Mouse (Mus musculus) midbrain, postnatal 0 days (tissue): ENCODE measurements around the gene Adam12. TPM values are rescaled to one million over a fixed set of nuclear protein-coding genes. Genes with fewer than 3 reads are reported as not detected.

Experiments
- ATAC-seq: fragments of 200-750 bp; cut with Nextera tagmentation; 2 replicates; pipeline ENCODE4 v1.8.0; 2017; ENCODE audit warnings: moderate number of reproducible peaks, mild to moderate bottlenecking, moderate TSS enrichment, moderate library complexity; ENCODE audit not compliant: low FRiP score
- DNase-seq: peaks from one replicate; pipeline ENCODE4 v3.0.0-alpha.2; 2015; ENCODE audit warnings: low spot score
- H3K27ac ChIP-seq: fragments of 300-500 bp; sonication (generic); 2 replicates; pipeline ENCODE4 v1.5.1; 2014; ENCODE audit warnings: low read depth, mild to moderate bottlenecking, low read length, mixed read lengths
- H3K27me3 ChIP-seq: fragments of 300-500 bp; sonication (generic); 2 replicates; pipeline ENCODE4 v1.6.1; 2014; ENCODE audit warnings: low read length, control low read depth, mixed read lengths; ENCODE audit not compliant: insufficient read depth
- H3K36me3 ChIP-seq: fragments of 300-500 bp; sonication (generic); 2 replicates; pipeline ENCODE4 v1.6.1; 2014; ENCODE audit warnings: low read length, control low read depth, mixed read lengths; ENCODE audit not compliant: insufficient read depth
- H3K4me1 ChIP-seq: fragments of 300-500 bp; sonication (generic); 2 replicates; pipeline ENCODE4 v1.6.1; 2014; ENCODE audit warnings: mild to moderate bottlenecking, control low read depth, antibody characterized with exemption, low read length, mixed read lengths; ENCODE audit not compliant: insufficient read depth
- H3K4me2 ChIP-seq: fragments of 300-500 bp; sonication (generic); 2 replicates; pipeline ENCODE4 v1.6.1; 2014; ENCODE audit warnings: low read depth, mild to moderate bottlenecking, low read length, mixed read lengths; ENCODE audit not compliant: poor library complexity, severe bottlenecking
- H3K4me3 ChIP-seq: fragments of 300-500 bp; sonication (generic); 2 replicates; pipeline ENCODE4 v1.5.1; 2014; ENCODE audit warnings: low read depth, mild to moderate bottlenecking, low read length, moderate library complexity
- H3K9ac ChIP-seq: fragments of 300-500 bp; sonication (generic); replicated peaks from 2 replicates; pipeline ENCODE4 v1.6.1; 2014; ENCODE audit warnings: mild to moderate bottlenecking, low read length, moderate library complexity, mixed read lengths; ENCODE audit not compliant: poor library complexity, severe bottlenecking
- H3K9me3 ChIP-seq: fragments of 300-500 bp; sonication (generic); 2 replicates; pipeline ENCODE4 v1.6.1; 2016; ENCODE audit warnings: low read length, control low read depth
- CTCF ChIP-seq: IDR thresholded peaks from 2 replicates; pipeline ENCODE4 v1.5.1; 2016; ENCODE audit warnings: antibody characterized with exemption, mild to moderate bottlenecking
- WGBS: fragments of 180-500 bp; shearing (Covaris S2); extraction: QIAGEN DNeasy Blood & Tissue Kit; methylation state at CpG from one replicate; pipeline ENCODE4 v1.1.7; 2014; 5-methylcytosine and 5-hydroxymethylcytosine counted together
- polyA plus RNA-seq: library from polyadenylated mRNA; unstranded; fragments of >200 nt; fragmentation: Nextera tagmentation; extraction: Ambion mirVana; gene quantifications from 2 replicates; pipeline ENCODE4 v1.2.1, GENCODE M21; 2015
- total RNA-seq: library from RNA; depleted of rRNA; stranded (reverse); fragments of >200 nt; gene quantifications from 2 replicates; pipeline ENCODE4 v1.2.3, GENCODE M21; 2014

Adam12 gene
- total and polyA plus RNA-seq, 2 experiments from 2014 or later = 3.5 to 12.8 TPM

DNA sequence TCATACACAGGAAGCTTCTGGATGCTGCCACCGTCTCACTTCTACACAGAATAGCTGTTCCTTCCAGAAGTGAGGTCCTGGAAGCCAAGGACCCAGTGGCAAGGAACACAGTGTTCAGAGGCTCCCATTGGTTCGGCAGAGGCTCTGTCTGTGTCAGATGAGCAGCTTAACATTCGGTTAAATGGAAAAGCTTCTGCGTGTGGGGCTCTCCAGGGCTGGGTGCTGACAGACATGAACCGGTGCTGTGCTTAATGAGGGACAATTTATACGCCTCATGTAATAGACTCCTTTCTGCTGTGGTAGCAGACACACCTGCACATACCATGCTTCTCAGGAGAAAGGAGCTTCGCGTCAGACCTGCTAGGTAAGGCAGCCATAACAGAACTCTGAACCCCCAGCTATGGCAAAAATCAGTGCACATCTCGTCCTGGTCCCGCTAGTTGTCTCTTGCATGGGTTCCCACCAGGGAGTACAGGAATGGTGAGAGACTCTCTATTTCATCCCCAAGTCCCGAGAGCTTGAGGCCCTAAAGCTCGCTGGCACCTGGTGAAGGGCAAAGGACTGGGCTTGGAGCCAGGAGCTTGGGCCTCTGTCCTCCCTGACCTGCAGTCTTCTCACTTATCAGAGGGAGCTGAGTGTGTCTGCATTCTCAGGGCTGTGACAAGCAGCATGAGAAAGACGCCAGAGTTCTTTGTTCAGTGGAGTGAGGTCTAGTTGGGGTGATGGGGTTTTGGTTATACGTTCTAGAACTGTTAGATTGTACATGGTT, 280.0 kb downstream of the Adam12 start:
- Histone ChIP-seq H3K9me3 (no peaks in the 10 kb centered on the region), H3K27me3 (no peaks in the 10 kb centered on the region), H3K4me3 (no peak overlapping the region), H3K36me3 (no peaks in the 10 kb centered on the region), H3K4me1 (no peaks in the 10 kb centered on the region), H3K27ac (no peak overlapping the region), H3K4me2 (no peak overlapping the region), H3K9ac (no peak overlapping the region)
- no peak for TF ChIP-seq CTCF
- DNase-seq (no peak), ATAC-seq (no peak)
- WGBS = 85% methylated on average over 14 of the region's 14 CpGs

DNA sequence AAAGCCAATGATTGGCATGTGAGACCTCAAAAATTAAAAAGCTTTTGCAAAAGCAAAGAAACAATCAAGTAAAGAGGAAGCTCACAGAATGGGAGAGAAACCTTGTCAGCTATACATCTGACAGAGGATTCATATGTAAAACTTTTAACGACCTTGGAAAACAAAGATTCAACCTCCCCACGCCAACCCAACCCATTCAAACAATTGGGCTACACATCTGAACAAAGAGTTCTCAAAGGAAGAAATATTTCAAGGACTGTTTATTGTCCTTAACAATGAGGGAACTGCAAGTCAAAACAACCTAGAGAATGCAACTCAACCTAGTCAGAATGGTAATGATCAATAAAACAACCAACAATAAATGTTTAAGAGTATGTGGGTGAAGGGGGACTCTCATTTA, 284.6 kb downstream of the Adam12 start:
- Histone ChIP-seq H3K4me2 (no peak overlapping the region), H3K9ac (no peak overlapping the region), H3K36me3 (no peaks in the 10 kb centered on the region), H3K4me3 (no peak overlapping the region), H3K4me1 (no peaks in the 10 kb centered on the region), H3K9me3 (no peaks in the 10 kb centered on the region), H3K27me3 (no peaks in the 10 kb centered on the region), H3K27ac (no peak overlapping the region)
- ATAC-seq = no peak
- no peak for TF ChIP-seq CTCF
- 78% methylated on average over 2 of the region's 2 CpGs for WGBS
- no peak for DNase-seq

DNA sequence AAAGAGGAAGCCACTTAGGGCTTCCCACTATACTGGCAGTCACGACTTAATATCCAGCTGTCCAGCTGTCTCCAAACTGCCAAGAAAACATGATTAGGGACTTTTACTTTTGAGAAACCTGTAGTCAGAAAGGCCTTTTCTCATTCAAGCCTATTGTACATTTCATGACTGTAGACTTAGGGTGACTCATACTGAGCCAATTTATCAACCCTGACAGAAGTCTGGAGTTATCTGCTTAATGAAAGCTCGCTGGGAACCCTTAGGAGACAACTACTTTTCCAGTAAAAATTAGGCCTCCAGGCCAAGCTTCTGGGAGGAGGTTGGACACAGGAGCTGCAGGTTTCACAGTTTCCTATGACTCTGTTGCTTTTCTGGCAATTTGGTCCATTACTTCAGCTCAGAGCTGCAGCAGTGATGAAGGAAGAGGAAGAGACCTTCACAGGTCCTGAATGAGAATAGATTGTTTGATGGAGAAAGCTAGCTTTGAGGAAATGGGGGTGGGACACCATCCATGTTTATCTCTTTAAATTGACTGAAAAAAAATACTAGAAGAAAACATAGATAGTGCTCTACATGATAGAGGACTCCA, 285.1 kb downstream of the Adam12 start:
- 62% methylated on average over 2 of the region's 2 CpGs for WGBS

DNA sequence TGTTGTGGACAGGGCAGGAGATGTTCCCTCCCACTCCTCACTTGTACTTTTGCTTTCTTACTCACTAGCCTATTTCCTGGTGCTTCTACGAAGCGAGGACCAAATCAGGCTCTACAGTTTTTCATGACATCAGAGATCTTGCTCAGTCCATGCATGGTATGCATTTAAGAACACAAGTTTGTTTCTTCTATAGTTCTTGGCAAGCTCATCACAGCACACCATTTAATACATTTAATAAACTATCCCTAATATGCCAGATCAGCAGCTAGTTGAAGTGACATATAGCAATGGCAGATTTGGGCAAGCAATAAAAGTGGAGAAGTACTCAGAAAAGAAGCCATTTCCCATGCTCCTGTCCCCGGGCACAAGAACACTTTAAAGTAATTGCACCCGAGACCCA, 285.8 kb downstream of the Adam12 start:
- Histone ChIP-seq H3K36me3 (no peaks in the 10 kb centered on the region), H3K27me3 (no peaks in the 10 kb centered on the region), H3K27ac (no peak overlapping the region), H3K9ac (no peak overlapping the region), H3K4me3 (no peak overlapping the region), H3K4me1 (no peaks in the 10 kb centered on the region), H3K9me3 (no peaks in the 10 kb centered on the region), H3K4me2 (no peak overlapping the region)
- 79% methylated on average over 4 of the region's 4 CpGs for WGBS
- DNase-seq = no peak
- no peak for ATAC-seq
- no peak for TF ChIP-seq CTCF

More for the DNA sequence above, 285.1 kb downstream of the Adam12 start:
- Histone ChIP-seq H3K27me3 (no peaks in the 10 kb centered on the region), H3K36me3 (no peaks in the 10 kb centered on the region), H3K9me3 (no peaks in the 10 kb centered on the region), H3K4me2 (no peak overlapping the region), H3K9ac (no peak overlapping the region), H3K4me1 (no peaks in the 10 kb centered on the region), H3K27ac (no peak overlapping the region), H3K4me3 (no peak overlapping the region)
- ATAC-seq = no peak
- TF ChIP-seq CTCF = no peak
- DNase-seq = no peak

DNA sequence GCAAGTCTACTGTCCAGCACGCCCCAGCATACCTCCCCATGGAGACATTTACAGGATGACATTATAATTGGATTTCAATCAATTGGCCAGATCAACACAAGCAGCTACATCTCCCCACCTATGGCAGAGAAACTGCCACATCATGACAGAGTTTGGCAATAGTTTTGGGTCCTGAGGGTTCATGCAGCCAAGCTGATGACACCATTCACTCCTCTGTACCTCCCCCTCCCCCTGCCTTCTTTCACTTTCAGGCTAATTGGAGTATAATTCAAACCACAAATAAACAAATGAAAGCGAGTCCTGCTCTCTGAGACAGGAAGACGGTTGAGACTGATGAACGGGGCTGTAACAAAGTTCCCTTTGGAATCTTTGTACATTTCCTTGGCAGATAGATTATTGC, 291.5 kb downstream of the Adam12 start:
- no peak overlapping the region for H3K4me2 ChIP-seq
- no peak overlapping the region for H3K9ac ChIP-seq
- ATAC-seq = no peak
- no peak overlapping the region for H3K4me3 ChIP-seq
- H3K9me3 ChIP-seq = no peaks in the 10 kb centered on the region
- TF ChIP-seq CTCF = no peak
- H3K27ac ChIP-seq = no peak overlapping the region
- 86% methylated on average over 4 of the region's 4 CpGs for WGBS
- no peak for DNase-seq
- H3K27me3 ChIP-seq = no peaks in the 10 kb centered on the region
- no peaks in the 10 kb centered on the region for H3K4me1 ChIP-seq
- no peaks in the 10 kb centered on the region for H3K36me3 ChIP-seq

DNA sequence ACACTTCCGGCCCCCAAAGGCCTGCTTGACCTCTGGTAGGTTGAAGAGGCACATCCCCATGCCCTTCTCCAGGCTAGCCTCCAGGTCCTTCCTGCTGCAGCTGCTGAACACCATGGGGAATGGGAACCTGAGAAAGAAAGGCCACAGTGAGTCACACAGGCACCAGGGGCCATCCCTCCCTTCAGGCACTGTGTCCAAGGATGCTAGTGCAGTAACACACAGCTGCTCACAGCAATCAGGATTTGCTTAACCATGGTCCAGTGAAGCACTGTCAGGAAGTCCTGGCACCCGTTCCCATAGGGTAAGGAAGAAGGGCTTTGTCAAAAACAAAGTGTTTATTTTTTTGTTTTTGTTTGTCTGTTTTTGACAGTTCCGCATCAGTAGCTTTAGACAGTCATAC, 294.5 kb downstream of the Adam12 start:
- H3K36me3 ChIP-seq = no peaks in the 10 kb centered on the region

More for the DNA sequence above, 294.5 kb downstream of the Adam12 start:
- no peak overlapping the region for H3K27ac ChIP-seq
- H3K4me3 ChIP-seq = no peak overlapping the region
- no peaks in the 10 kb centered on the region for H3K9me3 ChIP-seq
- TF ChIP-seq CTCF = no peak
- no peaks in the 10 kb centered on the region for H3K27me3 ChIP-seq
- H3K4me2 ChIP-seq = no peak overlapping the region
- no peak for ATAC-seq
- no peaks in the 10 kb centered on the region for H3K4me1 ChIP-seq
- no peak overlapping the region for H3K9ac ChIP-seq
- no peak for DNase-seq
- WGBS = 85% methylated on average over 3 of the region's 3 CpGs
